Mouse (Mus musculus) intestine, postnatal 0 days (tissue): ENCODE measurements at regions not wholly inside any gene's neighbourhood (a gene's known extent, or its start where the extent isn't known, plus 50 kb on each side); places are given as distances from the start of the nearest gene placed in this dataset.

Experiments
- ATAC-seq: fragments of 200-750 bp; cut with Nextera tagmentation; 2 replicates; pipeline ENCODE4 v1.8.0; 2017; ENCODE audit warnings: mild to moderate bottlenecking, moderate TSS enrichment, moderate library complexity
- H3K27ac ChIP-seq: fragments of 300-500 bp; sonication (generic); 2 replicates; pipeline ENCODE4 v1.5.1; 2014; ENCODE audit warnings: mild to moderate bottlenecking, low read depth, low read length, moderate library complexity
- H3K27me3 ChIP-seq: fragments of 300-500 bp; sonication (generic); replicated peaks from 2 replicates; pipeline ENCODE4 v1.6.1; 2014; ENCODE audit warnings: low read length, mixed read lengths; ENCODE audit not compliant: control insufficient read depth, insufficient read depth
- H3K36me3 ChIP-seq: fragments of 300-500 bp; sonication (generic); 2 replicates; pipeline ENCODE4 v1.6.1; 2014; ENCODE audit warnings: mild to moderate bottlenecking, moderate library complexity; ENCODE audit not compliant: control insufficient read depth, insufficient read depth
- H3K4me1 ChIP-seq: fragments of 300-500 bp; sonication (generic); replicated peaks from 2 replicates; pipeline ENCODE4 v1.6.1; 2014; ENCODE audit warnings: antibody characterized with exemption, low read length, mixed read lengths; ENCODE audit not compliant: control insufficient read depth, insufficient read depth
- H3K4me2 ChIP-seq: fragments of 300-500 bp; sonication (generic); replicated peaks from 2 replicates; pipeline ENCODE4 v1.6.1; 2014; ENCODE audit warnings: low read depth, mild to moderate bottlenecking, moderate library complexity
- H3K4me3 ChIP-seq: fragments of 300-500 bp; sonication (generic); 2 replicates; pipeline ENCODE4 v1.5.1; 2014; ENCODE audit warnings: low read depth, low read length
- H3K9ac ChIP-seq: fragments of 300-500 bp; sonication (generic); 2 replicates; pipeline ENCODE4 v1.6.1; 2014; ENCODE audit warnings: mild to moderate bottlenecking, low read depth, low read length
- H3K9me3 ChIP-seq: fragments of 300-500 bp; sonication (generic); 2 replicates; pipeline ENCODE4 v1.6.1; 2016; ENCODE audit warnings: mixed run types; ENCODE audit not compliant: control insufficient read depth
- CTCF ChIP-seq: sonication (generic); IDR thresholded peaks from 2 replicates; pipeline ENCODE4 v1.5.1; 2016; ENCODE audit warnings: low read depth, mild to moderate bottlenecking, control low read depth, antibody characterized with exemption, moderate library complexity
- WGBS: fragments of 180-500 bp; shearing (Covaris S2); extraction: QIAGEN DNeasy Blood & Tissue Kit; methylation state at CpG from one replicate; pipeline ENCODE4 v1.1.7; 2014; 5-methylcytosine and 5-hydroxymethylcytosine counted together

GRCm38 (mm10) chr10:91991040-91991439, 731.2 kb downstream of the Nedd1 start:
- Histone ChIP-seq H3K36me3 (no peaks in the 10 kb centered on the region), H3K27me3 (no peaks in the 10 kb centered on the region), H3K9ac (no peak overlapping the region), H3K4me1 (no peaks in the 10 kb centered on the region), H3K27ac (no peak overlapping the region), H3K4me3 (no peak overlapping the region), H3K4me2 (no peak overlapping the region), H3K9me3 (no peaks in the 10 kb centered on the region)
- ATAC-seq = no peak
- WGBS = 82% methylated on average over 4 of the region's 4 CpGs
- no peak for TF ChIP-seq CTCF

- Histone ChIP-seq H3K4me3 (no peak overlapping the region), H3K27ac (no peak overlapping the region), H3K4me1 (no peaks in the 10 kb centered on the region), H3K36me3 (no peaks in the 10 kb centered on the region), H3K9me3 (no peaks in the 10 kb centered on the region), H3K27me3 (no peaks in the 10 kb centered on the region), H3K4me2 (no peak overlapping the region), H3K9ac (no peak overlapping the region)
- no peak for TF ChIP-seq CTCF
- 76% methylated on average over 8 of the region's 8 CpGs for WGBS
- no peak for ATAC-seq
These were observed 733.9 kb downstream of the Nedd1 start for GRCm38 (mm10) chr10:91988364-91988763.

- Histone ChIP-seq H3K27me3 (no peaks in the 10 kb centered on the region), H3K4me1 (no peaks in the 10 kb centered on the region), H3K9ac (no peak overlapping the region), H3K4me2 (no peak overlapping the region), H3K27ac (no peak overlapping the region), H3K4me3 (no peak overlapping the region), H3K36me3 (no peaks in the 10 kb centered on the region), H3K9me3 (no peaks in the 10 kb centered on the region)
- 84% methylated on average over 2 of the region's 2 CpGs for whole genome bisulfite sequencing
- no peak for TF ChIP-seq CTCF
- no peak for ATAC-seq
These were observed 742.4 kb downstream of the Nedd1 start for GRCm38 (mm10) chr10:91979841-91980240.

GRCm38 (mm10) chr10:91971951-91972350, 750.3 kb downstream of the Nedd1 start:
- WGBS = 73% methylated on average over 2 of the region's 2 CpGs
- Histone ChIP-seq H3K27me3 (no peaks in the 10 kb centered on the region), H3K4me1 (no peaks in the 10 kb centered on the region), H3K9me3 (no peaks in the 10 kb centered on the region), H3K27ac (no peak overlapping the region), H3K36me3 (no peaks in the 10 kb centered on the region), H3K4me2 (no peak overlapping the region), H3K9ac (no peak overlapping the region), H3K4me3 (no peak overlapping the region)
- TF ChIP-seq CTCF = no peak
- ATAC-seq = no peak

- 85% methylated on average over 18 of the region's 18 CpGs for WGBS
- TF ChIP-seq CTCF = no peak
These were observed 754.5 kb downstream of the Nedd1 start for GRCm38 (mm10) chr10:91967570-91968310.

GRCm38 (mm10) chr10:91959734-91960492, 762.3 kb downstream of the Nedd1 start:
- ATAC-seq = no peak
- WGBS = 68% methylated on average over 6 of the region's 6 CpGs
- Histone ChIP-seq H3K27ac (no peak overlapping the region), H3K27me3 (no peaks in the 10 kb centered on the region), H3K9me3 (no peaks in the 10 kb centered on the region), H3K4me1 (no peaks in the 10 kb centered on the region), H3K9ac (no peak overlapping the region), H3K36me3 (no peaks in the 10 kb centered on the region), H3K4me3 (no peak overlapping the region), H3K4me2 (no peak overlapping the region)
- TF ChIP-seq CTCF = no peak

More at GRCm38 (mm10) chr10:91967570-91968310, 754.5 kb downstream of the Nedd1 start:
- Histone ChIP-seq H3K36me3 (no peaks in the 10 kb centered on the region), H3K27ac (no peak overlapping the region), H3K9me3 (no peaks in the 10 kb centered on the region), H3K4me2 (no peak overlapping the region), H3K9ac (no peak overlapping the region), H3K4me1 (no peaks in the 10 kb centered on the region), H3K27me3 (no peaks in the 10 kb centered on the region), H3K4me3 (no peak overlapping the region)
- ATAC-seq = no peak
